Mouse (Mus musculus) layer of hippocampus, postnatal 36 days (tissue): ENCODE results near the gene Gm17584. TPM values are rescaled to one million over a fixed set of nuclear protein-coding genes. Genes with fewer than 3 reads are reported as not detected.
"Not testable (repeated sequence)": the region's sequence is repeated elsewhere in the genome, so short reads cannot be mapped to it uniquely, and the experiment has no call there.

ENCODE experiments used
- DNase-seq, 2 experiments: peaks; one replicate each; pipeline ENCODE4 v3.0.0; 2022
- total RNA-seq, 2 experiments: library from RNA; stranded (reverse); gene quantifications; 2 replicates each; pipeline ENCODE4 v1.2.3; 2021

Gene Gm17584
- not detected for total RNA-seq

- not testable (repeated sequence) for DNase-seq
Measured at GRCm38 (mm10) chrX:124500263-124500662, at the start of gene Gm17584. Gene Gm17584, plus strand, starts transcription at chrX:124500563.

Other genes with a start within 250 kb of the Gm17584 start
- not detected for gene Gm17469, start 129.3 kb downstream of the Gm17584 start, total RNA-seq